Mouse (Mus musculus) myocyte (in vitro differentiated cells): ENCODE results near the gene Pan2. TPM values are rescaled to one million over a fixed set of nuclear protein-coding genes. Genes with fewer than 3 reads are reported as not detected.

ENCODE experiments used
- H3K27me3 ChIP-seq: one replicate; pipeline ENCODE4 v1.6.1; 2011; ENCODE audit not compliant: control insufficient read depth, insufficient read depth, insufficient read length
- H3K36me3 ChIP-seq: one replicate; pipeline ENCODE4 v1.6.1; 2011; ENCODE audit not compliant: control insufficient read depth, insufficient read depth
- H3K4me2 ChIP-seq: one replicate; pipeline ENCODE4 v1.6.1; 2011; ENCODE audit warnings: low read depth, control low read depth
- H3K4me3 ChIP-seq: one replicate; pipeline ENCODE4 v1.5.1; 2011; ENCODE audit warnings: mild to moderate bottlenecking, control low read depth, moderate library complexity
- H3K79me2 ChIP-seq: one replicate; pipeline ENCODE4 v1.6.1; 2011; ENCODE audit not compliant: control insufficient read depth, insufficient read depth
- H3ac ChIP-seq: one replicate; pipeline ENCODE4 v1.6.1; 2011; ENCODE audit not compliant: control insufficient read depth, insufficient read length
- CEBPB ChIP-seq: IDR thresholded peaks from 2 replicates; pipeline ENCODE4 v1.6.1; 2011; ENCODE audit warnings: mild to moderate bottlenecking, moderate library complexity; ENCODE audit not compliant: poor library complexity, insufficient read depth, severe bottlenecking
- E2F4 ChIP-seq: IDR thresholded peaks from one replicate; pipeline ENCODE4 v1.6.1; 2011; ENCODE audit warnings: mild to moderate bottlenecking, control low read depth, moderate library complexity; ENCODE audit not compliant: insufficient read depth
- MAX ChIP-seq: IDR thresholded peaks from one replicate; pipeline ENCODE4 v1.6.1; 2011; ENCODE audit warnings: low read depth, mild to moderate bottlenecking, control low read depth
- MYOD1 ChIP-seq, 3 experiments: IDR thresholded peaks; one replicate each; pipeline ENCODE4 v1.6.1; 2011; ENCODE audit warnings: control low read depth in 2 of 3, low read depth in 2 of 3, mild to moderate bottlenecking in 2 of 3, moderate library complexity in 1 of 3; ENCODE audit not compliant: insufficient read length in 2 of 3, control insufficient read depth in 1 of 3
- MYOG ChIP-seq, 3 experiments: IDR thresholded peaks; one replicate each; pipeline ENCODE4 v1.6.1; 2011; ENCODE audit warnings: control low read depth in 2 of 3, low read depth in 2 of 3, mild to moderate bottlenecking in 2 of 3; ENCODE audit not compliant: insufficient read length in 2 of 3, control insufficient read depth in 1 of 3, insufficient read depth in 1 of 3
- POLR2A ChIP-seq: IDR thresholded peaks from one replicate; pipeline ENCODE4 v1.6.1; 2011; ENCODE audit warnings: low read depth, mild to moderate bottlenecking, control low read depth, moderate library complexity; ENCODE audit not compliant: insufficient read length
- POLR2AphosphoS2 ChIP-seq: IDR thresholded peaks from one replicate; pipeline ENCODE4 v1.6.1; 2011; ENCODE audit warnings: low read depth, control low read depth; ENCODE audit not compliant: insufficient read length
- REST ChIP-seq: IDR thresholded peaks from one replicate; pipeline ENCODE4 v1.6.1; 2011; ENCODE audit warnings: mild to moderate bottlenecking, control low read depth, moderate library complexity; ENCODE audit not compliant: insufficient read depth, insufficient read length
- SRF ChIP-seq: IDR thresholded peaks from one replicate; pipeline ENCODE4 v1.6.1; 2011; ENCODE audit warnings: low read depth; ENCODE audit not compliant: control insufficient read depth, insufficient read length
- TCF12 ChIP-seq: IDR thresholded peaks from one replicate; pipeline ENCODE4 v1.6.1; 2011; ENCODE audit warnings: mild to moderate bottlenecking, control low read depth; ENCODE audit not compliant: poor library complexity, insufficient read depth, severe bottlenecking
- TCF3 ChIP-seq: IDR thresholded peaks from one replicate; pipeline ENCODE4 v1.6.1; 2011; ENCODE audit warnings: low read depth, control low read depth; ENCODE audit not compliant: insufficient read length
- USF1 ChIP-seq: IDR thresholded peaks from one replicate; pipeline ENCODE4 v1.6.1; 2011; ENCODE audit warnings: low read depth, mild to moderate bottlenecking, control low read depth, moderate library complexity
- polyA plus RNA-seq: library from polyadenylated mRNA; unstranded; fragments of >200 nt; fragmentation: generic; extraction: Trizol; gene quantifications from one replicate; pipeline ENCODE4 v1.2.1, GENCODE M21; 2012; ENCODE audit warnings: missing spikeins

Pan2 gene
- polyA plus RNA-seq, 1 experiment = 6.2 TPM

DNA sequence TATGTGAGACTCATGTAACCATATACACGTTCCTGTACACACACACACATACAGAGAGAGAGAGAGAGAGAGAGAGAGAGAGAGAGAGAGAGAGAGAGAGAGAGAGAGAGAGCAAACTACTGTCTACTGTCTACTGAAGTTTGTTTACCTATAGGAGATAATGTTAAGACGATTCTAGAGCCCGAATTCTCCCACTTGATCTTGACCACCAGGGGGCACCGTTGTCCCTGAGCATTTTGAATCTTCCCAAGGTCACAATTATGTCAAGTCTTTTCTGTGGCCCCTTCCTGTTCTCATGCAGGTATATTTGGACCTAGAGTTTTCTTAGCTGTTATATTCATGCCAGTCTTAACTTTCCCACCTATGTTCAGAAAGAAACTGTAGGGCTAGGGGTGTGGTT lies 32.4 kb downstream of the Pan2 start:
- Histone ChIP-seq H3K4me3 (no peak overlapping the region), H3K79me2 (peaks cover 28% of the 10 kb centered on the region), H3K4me2 (peak overlapping the region; percentile 25), H3K27me3 (no peaks in the 10 kb centered on the region), H3ac (no peak overlapping the region), H3K36me3 (no peaks in the 10 kb centered on the region)
- no peak for TF ChIP-seq CEBPB
- no peak for TF ChIP-seq REST
- TF ChIP-seq POLR2A = no peak
- TF ChIP-seq MAX = no peak
- TF ChIP-seq TCF12 = no peak
- TF ChIP-seq SRF = no peak

DNA sequence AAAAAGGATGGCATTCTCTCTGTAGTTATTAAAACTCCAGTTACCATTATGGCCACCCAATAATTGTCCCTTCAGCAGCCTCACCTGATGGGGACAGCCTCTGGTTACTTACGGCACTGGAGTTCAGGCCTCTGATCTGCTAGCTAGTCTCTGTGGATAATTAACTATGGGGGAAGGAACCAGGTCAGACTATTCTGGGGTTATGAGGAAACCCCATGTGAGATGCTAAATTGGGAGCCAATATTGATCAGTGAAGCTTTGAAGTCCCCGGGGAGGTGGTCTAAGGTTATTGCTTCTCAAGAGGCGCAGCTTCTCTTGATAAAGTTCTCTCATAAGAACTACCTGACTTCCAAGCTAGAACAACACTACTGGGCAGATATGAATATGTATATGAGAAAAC lies 33.1 kb downstream of the Pan2 start:
- no peak overlapping the region for H3K4me2 ChIP-seq
- TF ChIP-seq CEBPB = no peak
- TF ChIP-seq POLR2AphosphoS2 = no peak
- TF ChIP-seq USF1 = no peak
- no peak for TF ChIP-seq MAX
- no peak for TF ChIP-seq MYOG (IDR thresholded peaks at IDR 0.05; ENCODE audit: control insufficient read depth in 1 of 3, insufficient read depth in 1 of 3, insufficient read length in 2 of 3, low read depth in 2 of 3)
- no peak for TF ChIP-seq POLR2A
- TF ChIP-seq REST = no peak
- TF ChIP-seq E2F4 = no peak
- TF ChIP-seq TCF3 = no peak
- no peak for TF ChIP-seq TCF12
- TF ChIP-seq SRF = no peak
- no peak for TF ChIP-seq MYOD1 (IDR thresholded peaks at IDR 0.05; ENCODE audit: control insufficient read depth in 1 of 3, insufficient read length in 2 of 3, low read depth in 2 of 3)
- peak overlapping the region; percentile 80 for H3K4me3 ChIP-seq
- peaks cover 34% of the 10 kb centered on the region for H3K79me2 ChIP-seq
- H3ac ChIP-seq = no peak overlapping the region
- H3K36me3 ChIP-seq = no peaks in the 10 kb centered on the region
- H3K27me3 ChIP-seq = no peaks in the 10 kb centered on the region

DNA sequence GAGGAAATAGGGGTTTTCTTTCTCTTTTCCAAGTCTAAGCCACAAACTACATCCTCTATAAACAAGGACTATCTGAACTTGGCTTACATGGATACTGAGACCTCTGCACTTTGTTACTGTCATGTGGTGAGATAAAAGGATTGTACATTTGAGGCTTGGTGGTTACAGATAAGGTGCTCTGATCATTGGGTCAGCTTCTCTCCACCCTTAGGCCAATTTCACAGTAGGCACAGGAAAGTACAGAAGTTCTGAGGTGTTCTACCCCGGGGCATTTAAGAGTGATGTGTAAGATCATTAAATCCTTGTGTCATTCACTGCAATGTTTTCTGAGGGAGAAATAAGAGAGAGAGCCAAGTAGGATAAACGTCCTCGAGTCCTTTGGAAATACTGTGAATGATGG lies 33.5 kb downstream of the Pan2 start:
- TF ChIP-seq REST (no peak), POLR2AphosphoS2 (no peak), SRF (no peak), CEBPB (no peak), POLR2A (no peak), MAX (no peak), TCF12 (no peak), E2F4 (no peak), USF1 (no peak)
- Histone ChIP-seq H3ac (peak overlapping the region; percentile 19), H3K79me2 (peaks cover 38% of the 10 kb centered on the region), H3K27me3 (no peaks in the 10 kb centered on the region), H3K36me3 (no peaks in the 10 kb centered on the region), H3K4me2 (peak overlapping the region; percentile 90), H3K4me3 (peak overlapping the region; percentile 80)

DNA sequence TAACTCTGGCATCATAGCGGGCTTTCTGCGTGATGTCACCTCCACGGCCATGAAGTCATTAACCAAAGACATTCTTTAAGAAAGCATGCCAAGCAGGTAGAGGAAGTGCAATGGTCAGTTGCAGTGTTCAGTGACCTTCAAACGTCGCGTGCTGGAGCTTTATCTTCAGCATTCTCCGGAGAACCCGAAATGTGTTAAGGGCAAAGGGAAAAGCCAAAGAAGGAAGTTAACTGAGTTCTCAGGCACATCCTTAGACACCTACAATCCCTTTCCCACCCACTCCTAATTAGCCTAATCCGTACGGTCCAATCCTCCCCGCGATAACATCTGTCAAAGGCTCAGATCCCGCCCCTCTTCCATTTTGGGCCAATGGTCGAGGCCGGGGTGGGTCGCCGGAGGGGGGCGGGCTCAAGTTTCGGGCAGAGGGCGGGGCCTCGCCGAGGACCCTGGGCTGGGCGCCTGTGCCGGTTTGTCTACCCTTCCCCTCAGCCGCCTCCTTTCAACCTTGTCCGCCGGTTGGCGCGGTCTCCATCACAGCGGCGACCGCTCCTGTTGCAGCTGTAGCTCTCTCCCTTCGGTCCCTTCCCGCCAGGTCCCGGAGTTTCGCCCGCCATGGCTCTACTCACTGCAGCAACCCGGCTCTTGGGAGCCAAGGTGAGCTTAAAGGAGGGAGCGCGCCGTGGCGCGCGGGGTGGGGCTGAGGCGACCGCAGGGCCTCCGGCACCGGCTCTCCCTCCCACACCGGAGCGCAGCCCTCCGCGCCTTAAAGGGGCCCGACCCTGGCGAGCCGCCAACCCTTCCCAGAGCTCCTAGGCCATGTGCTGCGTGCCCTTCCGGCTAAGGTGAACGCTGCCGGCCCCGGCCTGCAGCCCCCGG lies 34.4 kb downstream of the Pan2 start, which contains the start of gene Cs:
Gene Cs (plus strand): TSS at position 429 of the 876 bp plus-strand sequence.
- Histone ChIP-seq H3K4me3 (peak within 1 kb of the TSS; percentile 80), H3K4me2 (peak within 1 kb of the TSS; percentile 93), H3K27me3 (no peaks in the 10 kb centered on the region), H3K36me3 (no peaks in the 10 kb centered on the region), H3K79me2 (peaks cover 48% of the 10 kb centered on the region), H3ac (peak within 1 kb of the TSS; percentile 19)
- peak; percentile 81 for TF ChIP-seq SRF
- TF ChIP-seq TCF12 = no peak
- TF ChIP-seq POLR2A = peak; percentile 87
- TF ChIP-seq MYOG (IDR thresholded peaks at IDR 0.05; ENCODE audit: control insufficient read depth in 1 of 3, insufficient read depth in 1 of 3, insufficient read length in 2 of 3, low read depth in 2 of 3) = no peak
- no peak for TF ChIP-seq MYOD1 (IDR thresholded peaks at IDR 0.05; ENCODE audit: control insufficient read depth in 1 of 3, insufficient read length in 2 of 3, low read depth in 2 of 3)
- TF ChIP-seq MAX = peak; percentile 82
- TF ChIP-seq USF1 = no peak
- TF ChIP-seq E2F4 = no peak
- no peak for TF ChIP-seq REST
- no peak for TF ChIP-seq TCF3
- TF ChIP-seq POLR2AphosphoS2 = peak; percentile 89
- TF ChIP-seq CEBPB = no peak

DNA sequence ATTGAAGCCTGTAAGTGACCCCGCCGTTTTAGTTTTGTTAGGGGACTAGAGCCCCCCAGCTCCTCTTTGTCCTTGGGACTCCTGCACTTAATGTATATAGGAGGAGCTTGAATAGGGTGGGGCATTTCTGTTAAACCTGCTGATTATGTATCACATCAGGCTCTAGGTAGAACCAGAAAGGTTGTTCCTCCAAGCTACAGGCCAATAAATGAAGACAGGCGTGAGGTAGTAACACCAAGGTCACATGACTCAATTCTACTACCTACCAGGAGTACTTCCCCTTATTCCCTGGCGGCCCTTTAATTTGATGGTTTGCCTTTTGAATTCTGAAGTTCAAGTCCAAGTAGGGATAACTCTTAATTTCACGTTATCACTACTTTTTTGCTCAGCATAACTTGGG lies 35.3 kb downstream of the Pan2 start:
- H3K79me2 ChIP-seq = peaks cover 56% of the 10 kb centered on the region
- peak overlapping the region; percentile 19 for H3ac ChIP-seq
- H3K36me3 ChIP-seq = no peaks in the 10 kb centered on the region
- peak overlapping the region; percentile 93 for H3K4me2 ChIP-seq
- H3K4me3 ChIP-seq = peak overlapping the region; percentile 80
- TF ChIP-seq USF1 = peak; percentile 84
- TF ChIP-seq MYOD1 (IDR thresholded peaks at IDR 0.05; ENCODE audit: control insufficient read depth in 1 of 3, insufficient read length in 2 of 3, low read depth in 2 of 3) = no peak
- TF ChIP-seq SRF = no peak
- TF ChIP-seq E2F4 = no peak
- no peak for TF ChIP-seq MAX
- TF ChIP-seq TCF3 = no peak
- TF ChIP-seq MYOG (IDR thresholded peaks at IDR 0.05; ENCODE audit: control insufficient read depth in 1 of 3, insufficient read depth in 1 of 3, insufficient read length in 2 of 3, low read depth in 2 of 3) = no peak
- no peak for TF ChIP-seq CEBPB
- no peaks in the 10 kb centered on the region for H3K27me3 ChIP-seq
